Mouse (Mus musculus) thymus, adult 2 months (tissue): ENCODE measurements around the gene Acat1.

Source experiments
- CTCF ChIP-seq: fragments of 200-500 bp; IDR thresholded peaks from 2 replicates; pipeline ENCODE4 v1.5.1; 2012; ENCODE audit warnings: mild to moderate bottlenecking, control low read depth, low read length, moderate library complexity, borderline replicate concordance; ENCODE audit not compliant: control insufficient read depth, poor library complexity, insufficient read depth; ENCODE audit errors: extremely low read depth
- POLR2A ChIP-seq: fragments of 200-500 bp; IDR thresholded peaks from 2 replicates; pipeline ENCODE4 v1.6.1; 2012; ENCODE audit warnings: mild to moderate bottlenecking, low read length, control low read depth, moderate library complexity; ENCODE audit not compliant: control insufficient read depth, poor library complexity, insufficient read depth; ENCODE audit errors: extremely low read depth

GRCm38 (mm10) chr9:53603384-53603783 lies 6.8 kb downstream of the Acat1 start:
- no peak for TF ChIP-seq CTCF
- TF ChIP-seq POLR2A = no peak
